8 mouse cellular contexts compared by ENCODE assay signal in genomic region chr17:47512956-47513775, GRCm38 (mm10). TPM values are rescaled to one million over a fixed set of nuclear protein-coding genes. Genes with fewer than 3 reads are reported as not detected.
DNase-seq lines count a peak whose midpoint lies in the region; ATAC-seq and TF ChIP-seq lines count a peak whose summit lies in the region.

No protein-coding gene starts in this region.

- WGBS in lung, embryonic 14.5 days: 49% methylated on average over 10 of the region's 10 CpGs
- WGBS in embryonic facial prominence, embryonic 15.5 days: 53% methylated on average over 10 of the region's 10 CpGs
- WGBS in limb, embryonic 10.5 days: 81% methylated on average over 10 of the region's 10 CpGs
- WGBS in hindbrain, embryonic 13.5 days: 79% methylated on average over 10 of the region's 10 CpGs

- TF ChIP-seq CTCF in lung, embryonic 14.5 days (IDR thresholded peaks at IDR 0.05; ENCODE audit: low read depth): no peak

- H3K9ac ChIP-seq in lung, embryonic 14.5 days: 0 out of 2 replicates have a peak overlapping the region, but pooled peaks have one; percentile 20
- no peak overlapping the region for H3K9ac ChIP-seq in embryonic facial prominence, embryonic 15.5 days
- H3K9ac ChIP-seq in hindbrain, embryonic 13.5 days: no peak overlapping the region

- no peak for ATAC-seq in lung, embryonic 14.5 days (ENCODE audit: insufficient read depth)
- ATAC-seq in embryonic facial prominence, embryonic 15.5 days (ENCODE audit: insufficient number of reproducible peaks, low FRiP score, low TSS enrichment, low read depth): no peak; the same call in 1 of the 2 replicates
- no peak for ATAC-seq in inflammation-experienced regulatory T-cells, adult 6 months
- no peak for ATAC-seq in hindbrain, embryonic 13.5 days (ENCODE audit: low FRiP score)

- peak overlapping the region; percentile 63 for H3K27ac ChIP-seq in lung, embryonic 14.5 days (ENCODE audit: low read depth)
- peak overlapping the region; percentile 82 for H3K27ac ChIP-seq in embryonic facial prominence, embryonic 15.5 days (replicated peaks)
- peak overlapping the region; percentile 44; the same call in 1 of the 2 replicates for H3K27ac ChIP-seq in limb, embryonic 10.5 days
- no peak overlapping the region for H3K27ac ChIP-seq in hindbrain, embryonic 13.5 days

- no peaks in the 10 kb centered on the region for H3K27me3 ChIP-seq in lung, embryonic 14.5 days (ENCODE audit: insufficient read depth, low read length)
- H3K27me3 ChIP-seq in embryonic facial prominence, embryonic 15.5 days: no peaks in the 10 kb centered on the region
- no peaks in the 10 kb centered on the region for H3K27me3 ChIP-seq in limb, embryonic 10.5 days (ENCODE audit: low read depth, poor library complexity, severe bottlenecking)
- no peaks in the 10 kb centered on the region for H3K27me3 ChIP-seq in hindbrain, embryonic 13.5 days

- H3K4me1 ChIP-seq in lung, embryonic 14.5 days (ENCODE audit: insufficient read depth): peaks cover 18% of the 10 kb centered on the region
- peaks cover 56% of the 10 kb centered on the region for H3K4me1 ChIP-seq in embryonic facial prominence, embryonic 15.5 days
- peaks cover 29% of the 10 kb centered on the region for H3K4me1 ChIP-seq in limb, embryonic 10.5 days
- peaks cover 4% of the 10 kb centered on the region; the same call in 1 of the 2 replicates for H3K4me1 ChIP-seq in hindbrain, embryonic 13.5 days (replicated peaks)

- intact Hi-C loops in left cerebral cortex, postnatal 14 days (cut with DNase I): loop anchor here (10.0 kb wide), 1 partner anchor 162 kb away; no protein-coding TSS in a partner anchor

- peak; percentile 42 for DNase-seq in lung, embryonic 14.5 days
- no peak for DNase-seq in lung, postnatal 36 days
- DNase-seq in limb, embryonic 10.5 days (ENCODE audit: low spot score): no peak
- DNase-seq in thymus, adult 18-20 months: peak; percentile 62 to 70
- DNase-seq in left cerebral cortex, postnatal 14 days (ENCODE audit: low spot score in 2 of 2): no peak

- no peaks in the 10 kb centered on the region for H3K36me3 ChIP-seq in lung, embryonic 14.5 days (ENCODE audit: insufficient read depth)
- 0 out of 2 replicates have a peak, but pooled peaks cover 3% of the 10 kb centered on the region for H3K36me3 ChIP-seq in embryonic facial prominence, embryonic 15.5 days
- H3K36me3 ChIP-seq in limb, embryonic 10.5 days: peaks cover 3% of the 10 kb centered on the region; the same call in 1 of the 2 replicates
- H3K36me3 ChIP-seq in hindbrain, embryonic 13.5 days: no peaks in the 10 kb centered on the region

- no peaks in the 10 kb centered on the region for H3K9me3 ChIP-seq in lung, embryonic 14.5 days (ENCODE audit: low read depth, low read length)
- H3K9me3 ChIP-seq in embryonic facial prominence, embryonic 15.5 days (replicated peaks): no peaks in the 10 kb centered on the region
- no peaks in the 10 kb centered on the region for H3K9me3 ChIP-seq in limb, embryonic 10.5 days (replicated peaks)
- H3K9me3 ChIP-seq in hindbrain, embryonic 13.5 days: no peaks in the 10 kb centered on the region; the same call in 1 of the 2 replicates

- H3K4me2 ChIP-seq in lung, embryonic 14.5 days: no peak overlapping the region
- no peak overlapping the region for H3K4me2 ChIP-seq in embryonic facial prominence, embryonic 15.5 days (replicated peaks)
- H3K4me2 ChIP-seq in hindbrain, embryonic 13.5 days: no peak overlapping the region

- no peak overlapping the region for H3K4me3 ChIP-seq in lung, embryonic 14.5 days (ENCODE audit: low read depth, low read length)
- H3K4me3 ChIP-seq in embryonic facial prominence, embryonic 15.5 days (replicated peaks): no peak overlapping the region
- H3K4me3 ChIP-seq in limb, embryonic 10.5 days: no peak overlapping the region
- H3K4me3 ChIP-seq in hindbrain, embryonic 13.5 days: no peak overlapping the region

RNA-seq across cellular contexts. Expression of gene Ccnd3, which starts 8.3 kb away (rescaled TPM):
- 289 and 308 TPM in 2 replicates for polyA plus RNA-seq in lung, embryonic 14.5 days (2014; fragmentation: Nextera tagmentation; extraction: Ambion mirVana)
- polyA plus RNA-seq in embryonic facial prominence, embryonic 15.5 days (2015; fragmentation: Nextera tagmentation; extraction: Ambion mirVana): 552 and 575 TPM in 2 replicates
- 405 and 413 TPM in 2 replicates for polyA plus RNA-seq in limb, embryonic 10.5 days (2016; fragmentation: Nextera tagmentation; extraction: Ambion mirVana)
- 100 to 1,000 TPM; 124 to 141 (median 130) TPM for polyA plus RNA-seq in inflammation-experienced regulatory T-cells, adult 6 months (2017; shearing (Covaris generic))
- polyA plus RNA-seq in hindbrain, embryonic 13.5 days (2015; fragmentation: Nextera tagmentation; extraction: Ambion mirVana): 74.3 and 75.2 TPM in 2 replicates
- 10 to 100 TPM; 30.1 to 30.7 TPM for total RNA-seq in left cerebral cortex, postnatal 14 days (2021)

RNA-seq across cellular contexts. Expression of gene Taf8, which starts 11.1 kb away (rescaled TPM):
- polyA plus RNA-seq in lung, embryonic 14.5 days (2014; fragmentation: Nextera tagmentation; extraction: Ambion mirVana): 22.1 and 26.8 TPM in 2 replicates
- 30.0 and 32.4 TPM in 2 replicates for polyA plus RNA-seq in embryonic facial prominence, embryonic 15.5 days (2015; fragmentation: Nextera tagmentation; extraction: Ambion mirVana)
- polyA plus RNA-seq in limb, embryonic 10.5 days (2016; fragmentation: Nextera tagmentation; extraction: Ambion mirVana): 32.1 and 36.8 TPM in 2 replicates
- polyA plus RNA-seq in inflammation-experienced regulatory T-cells, adult 6 months (2017; shearing (Covaris generic)): 10 to 100 TPM; 56.9 to 80.8 (median 70.0) TPM
- 23.4 and 23.5 TPM in 2 replicates for polyA plus RNA-seq in hindbrain, embryonic 13.5 days (2015; fragmentation: Nextera tagmentation; extraction: Ambion mirVana)
- 10 to 100 TPM; 14.6 to 17.1 TPM for total RNA-seq in left cerebral cortex, postnatal 14 days (2021)

Comparison
In these comparisons a context has a peak if more than half of its experiments do, and no peak if none do; other contexts are left out.
1. DNase-seq: peak in lung, embryonic 14.5 days (single experiment) and thymus, adult 18-20 months (2 of 2); none in lung, postnatal 36 days (single experiment), limb, embryonic 10.5 days (single experiment) and left cerebral cortex, postnatal 14 days (0 of 2).